Mouse (Mus musculus): ENCODE data around the gene Crisp3.
"Not testable (repeated sequence)": the region's sequence is repeated elsewhere in the genome, so short reads cannot be mapped to it uniquely, and the experiment has no call there.

Gene Crisp3

DNA sequence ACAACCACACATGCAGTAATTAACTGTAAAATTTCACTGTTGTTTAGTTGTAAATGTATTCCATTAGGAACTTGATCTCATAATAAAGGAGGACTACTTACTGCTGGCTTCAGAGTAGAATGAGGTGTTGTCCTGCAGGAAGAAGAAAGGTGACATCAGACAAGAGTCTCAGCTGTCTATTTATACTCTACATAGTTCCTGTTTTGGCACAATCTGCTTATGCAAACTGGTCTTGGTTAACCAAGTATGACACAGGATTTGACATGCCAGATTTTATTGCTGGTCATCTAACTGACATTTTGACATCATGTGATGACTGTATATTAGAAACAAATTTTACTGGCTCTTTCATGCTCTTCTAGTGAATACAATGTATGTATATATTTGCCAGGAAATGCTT, at the start of gene Crisp3:
Gene Crisp3 (minus strand): TSS at position 154 of the 400 bp plus-strand sequence.
- DNase-seq: no peak

DNA sequence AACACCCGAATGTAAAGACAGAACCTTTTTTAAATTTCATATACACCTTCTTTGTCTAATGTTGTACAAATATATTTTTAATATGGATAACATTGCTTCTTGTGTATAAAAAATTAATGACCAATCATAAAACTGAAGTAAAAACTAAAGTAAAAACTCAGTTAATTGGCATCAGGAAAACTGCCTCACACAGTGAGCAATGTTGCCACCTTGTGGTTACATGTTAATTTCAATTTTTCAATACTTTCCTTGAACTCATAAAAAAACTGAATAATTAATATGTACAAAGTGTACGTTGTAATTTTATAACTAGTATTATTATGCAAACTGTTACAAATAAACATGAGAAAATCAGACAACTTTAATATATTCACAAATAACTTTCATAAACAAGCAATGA, 43.3 kb upstream of the Crisp3 start:
- DNase-seq: no peak

DNA sequence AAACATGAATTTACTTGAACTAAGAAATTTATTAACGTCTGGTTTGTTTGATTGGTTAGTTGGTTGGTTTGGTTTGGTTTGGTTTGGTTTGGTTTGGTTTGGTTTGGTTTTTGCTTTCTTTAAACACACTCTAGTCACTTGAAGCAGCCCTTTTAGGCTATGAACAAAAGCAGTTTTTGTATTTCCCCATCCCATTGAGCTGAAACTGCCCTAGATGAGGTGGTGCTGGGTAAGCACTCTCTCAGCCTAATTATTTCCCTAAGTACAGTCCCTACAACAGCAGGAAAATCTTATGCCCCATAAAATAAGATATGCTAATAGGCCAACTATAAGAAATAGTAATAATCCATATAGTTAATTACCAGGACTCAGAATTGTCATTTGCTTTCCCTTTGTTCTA, 33.4 kb upstream of the Crisp3 start:
- no peak for DNase-seq

DNA sequence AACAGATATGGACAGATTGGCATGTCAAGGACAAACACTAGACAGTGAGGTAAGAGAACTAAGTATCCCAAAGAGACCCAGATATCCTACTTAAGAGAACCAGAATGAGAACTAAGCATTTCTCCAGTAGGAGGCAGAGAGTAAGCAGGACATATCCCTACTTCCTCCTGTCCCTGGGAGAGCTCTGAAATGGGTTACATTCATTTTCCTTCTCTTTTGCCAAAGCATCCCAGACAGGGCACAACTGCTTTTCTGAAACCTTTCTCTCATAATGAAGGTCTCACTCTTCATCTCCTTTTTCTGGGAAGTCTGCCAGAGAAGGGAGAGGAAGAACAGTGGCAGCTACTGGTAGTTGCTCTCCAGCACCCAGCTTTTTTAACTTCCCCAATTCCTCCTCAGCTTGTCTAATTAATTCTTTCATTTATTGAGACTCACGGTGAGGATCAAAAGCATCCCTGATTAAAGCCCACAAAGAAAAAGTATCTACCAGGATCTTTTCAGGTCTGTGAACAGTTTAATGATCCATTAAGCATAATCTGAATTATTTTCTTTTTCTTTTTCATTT, 32.9 kb upstream of the Crisp3 start:
- no peak for DNase-seq

DNA sequence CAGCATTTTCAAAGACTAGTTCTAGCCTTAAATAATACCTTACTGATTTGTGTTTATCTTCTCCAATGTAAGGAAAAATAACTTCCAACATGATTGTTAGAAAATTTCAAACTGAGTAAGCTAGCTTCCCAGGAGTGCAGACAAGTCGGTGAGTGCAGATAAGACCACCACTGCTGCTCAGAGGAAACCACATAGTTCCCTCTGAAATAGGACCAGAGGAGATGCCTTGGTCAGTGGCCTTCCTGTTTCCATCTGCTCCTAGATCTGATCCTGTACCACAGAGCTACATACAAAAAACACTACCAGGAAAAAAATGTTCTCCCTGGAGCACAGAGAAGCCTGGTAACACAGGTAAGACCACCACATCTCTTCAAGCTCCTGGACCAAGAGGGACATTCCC, 10.4 kb upstream of the Crisp3 start:
- DNase-seq: peak; percentile 65

DNA sequence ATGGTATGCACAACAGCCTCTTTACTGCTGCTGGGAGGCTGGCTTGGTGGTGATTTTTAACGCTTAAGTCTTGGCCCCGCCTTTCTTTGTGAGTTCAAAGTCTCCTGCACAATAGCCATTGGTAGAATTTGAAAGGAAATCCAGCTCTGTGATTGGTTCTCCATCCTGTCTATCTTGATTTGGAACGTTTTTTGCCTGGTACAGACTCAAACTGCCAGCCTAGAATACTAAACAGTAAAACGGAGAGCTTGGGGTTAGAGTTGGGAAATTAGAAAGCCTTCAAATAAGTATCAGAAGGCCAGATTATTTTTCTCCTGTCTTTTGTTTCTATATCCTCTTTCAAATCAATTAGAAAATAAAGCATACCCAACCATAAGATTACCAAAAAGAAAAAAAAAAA, 33.5 kb downstream of the Crisp3 start, which contains the start of gene Pgk2:
Gene Pgk2 (minus strand): TSS at position 101 of the 400 bp plus-strand sequence.
- no peak for DNase-seq

DNA sequence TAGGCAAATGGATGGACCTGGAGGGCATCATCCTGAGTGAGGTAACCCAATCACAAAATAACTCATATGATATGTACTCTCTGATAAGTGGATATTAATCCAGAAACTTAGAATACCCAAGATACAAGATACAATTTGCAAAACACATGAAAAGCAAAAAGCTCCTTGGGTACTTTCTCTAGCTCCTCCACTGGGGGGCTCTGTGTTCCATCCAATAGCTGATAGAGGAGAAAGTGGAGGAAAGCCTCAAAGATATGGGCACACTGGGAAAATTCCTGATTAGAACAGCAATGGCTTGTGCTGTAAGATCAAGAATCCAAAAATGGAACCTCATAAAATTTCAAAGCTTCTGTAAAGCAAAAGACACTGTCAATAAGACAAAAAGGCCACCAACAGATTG, 40.3 kb downstream of the Crisp3 start:
- not testable (repeated sequence) for DNase-seq

DNA sequence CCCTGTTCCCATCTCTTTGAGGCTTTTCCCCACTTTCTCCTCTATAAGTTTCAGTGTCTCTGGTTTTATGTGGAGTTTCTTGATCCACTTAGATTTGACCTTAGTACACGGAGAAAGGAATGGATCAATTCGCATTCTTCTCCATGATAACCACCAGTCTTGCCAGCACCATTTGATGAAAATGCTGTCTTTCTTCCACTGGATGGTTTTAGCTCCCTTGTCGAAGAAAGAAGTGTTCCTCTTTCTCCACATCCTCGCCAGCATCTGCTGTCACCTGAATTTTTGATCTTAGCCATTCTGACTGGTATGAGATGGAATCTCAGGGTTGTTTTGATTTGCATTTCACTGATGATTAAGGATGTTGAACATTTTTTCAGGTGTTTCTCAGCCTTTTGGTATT, 51.9 kb downstream of the Crisp3 start:
- DNase-seq: not testable (repeated sequence)
